Mouse (Mus musculus): ENCODE data around the gene Lrmda. TPM values are rescaled to one million over a fixed set of nuclear protein-coding genes. Genes with fewer than 3 reads are reported as not detected.

Gene Lrmda
- total and polyA plus RNA-seq, 2 experiments: 0.18 to 0.50 TPM

- no peak for DNase-seq (ENCODE audit: extremely low read depth, low read depth, low spot score)
- WGBS: 84% methylated on average over 7 of the region's 7 CpGs
Observed at GRCm38 (mm10) chr14:22089331-22089730, 69.8 kb downstream of the Lrmda start.

GRCm38 (mm10) chr14:22089866-22090470 lies 70.5 kb downstream of the Lrmda start:
- 83% methylated on average over 8 of the region's 8 CpGs for WGBS
- Histone ChIP-seq H3K9ac (ENCODE audit: low read depth, low read length) (no peak overlapping the region), H3K27ac (replicated peaks; ENCODE audit: insufficient read depth, low read depth, low read length) (no peak overlapping the region), H3K27me3 (ENCODE audit: control insufficient read depth, insufficient read depth, low read length) (no peaks in the 10 kb centered on the region), H3K4me1 (ENCODE audit: control insufficient read depth, insufficient read depth, low read length) (no peaks in the 10 kb centered on the region; the same call in 1 of the 2 replicates), H3K36me3 (ENCODE audit: control insufficient read depth, insufficient read depth, low read length) (no peaks in the 10 kb centered on the region), H3K79me2 (ENCODE audit: control insufficient read depth, insufficient read depth, low read length) (no peaks in the 10 kb centered on the region), H3K4me3 (ENCODE audit: insufficient read depth, low read depth, low read length) (no peak overlapping the region)
- no peak for DNase-seq (ENCODE audit: extremely low read depth, low read depth, low spot score)
- TF ChIP-seq CTCF (IDR thresholded peaks at IDR 0.05; ENCODE audit: low read depth, low read length) (no peak), POLR2A (IDR thresholded peaks at IDR 0.05; ENCODE audit: extremely low read depth, insufficient read depth, low read length) (no peak)

More at GRCm38 (mm10) chr14:22089331-22089730, 69.8 kb downstream of the Lrmda start:
- Histone ChIP-seq H3K27ac (replicated peaks; ENCODE audit: insufficient read depth, low read depth, low read length) (no peak overlapping the region), H3K36me3 (ENCODE audit: control insufficient read depth, insufficient read depth, low read length) (no peaks in the 10 kb centered on the region), H3K4me1 (ENCODE audit: control insufficient read depth, insufficient read depth, low read length) (no peaks in the 10 kb centered on the region; the same call in 1 of the 2 replicates), H3K9ac (ENCODE audit: low read depth, low read length) (no peak overlapping the region), H3K4me3 (ENCODE audit: insufficient read depth, low read depth, low read length) (no peak overlapping the region), H3K79me2 (ENCODE audit: control insufficient read depth, insufficient read depth, low read length) (no peaks in the 10 kb centered on the region), H3K27me3 (ENCODE audit: control insufficient read depth, insufficient read depth, low read length) (no peaks in the 10 kb centered on the region)
- TF ChIP-seq CTCF (IDR thresholded peaks at IDR 0.05; ENCODE audit: low read depth, low read length) (no peak), POLR2A (IDR thresholded peaks at IDR 0.05; ENCODE audit: extremely low read depth, insufficient read depth, low read length) (no peak)

GRCm38 (mm10) chr14:22090778-22091211 lies 71.3 kb downstream of the Lrmda start:
- TF ChIP-seq CTCF (IDR thresholded peaks at IDR 0.05; ENCODE audit: low read depth, low read length) (no peak), POLR2A (IDR thresholded peaks at IDR 0.05; ENCODE audit: extremely low read depth, insufficient read depth, low read length) (no peak)
- DNase-seq (ENCODE audit: extremely low read depth, low read depth, low spot score): peak; percentile 12
- H3K27me3 ChIP-seq (ENCODE audit: control insufficient read depth, insufficient read depth, low read length): no peaks in the 10 kb centered on the region

GRCm38 (mm10) chr14:22091306-22091705 lies 71.8 kb downstream of the Lrmda start:
- Histone ChIP-seq H3K4me1 (ENCODE audit: control insufficient read depth, insufficient read depth, low read length) (no peaks in the 10 kb centered on the region), H3K9ac (ENCODE audit: low read depth, low read length) (no peak overlapping the region), H3K4me3 (ENCODE audit: insufficient read depth, low read depth, low read length) (no peak overlapping the region), H3K36me3 (ENCODE audit: control insufficient read depth, insufficient read depth, low read length) (no peaks in the 10 kb centered on the region), H3K27ac (replicated peaks; ENCODE audit: insufficient read depth, low read depth, low read length) (no peak overlapping the region), H3K79me2 (ENCODE audit: control insufficient read depth, insufficient read depth, low read length) (no peaks in the 10 kb centered on the region), H3K27me3 (ENCODE audit: control insufficient read depth, insufficient read depth, low read length) (no peaks in the 10 kb centered on the region)
- DNase-seq (ENCODE audit: extremely low read depth, low read depth, low spot score): no peak
- TF ChIP-seq CTCF (IDR thresholded peaks at IDR 0.05; ENCODE audit: low read depth, low read length) (no peak), POLR2A (IDR thresholded peaks at IDR 0.05; ENCODE audit: extremely low read depth, insufficient read depth, low read length) (no peak)
- 97% methylated on average over 4 of the region's 4 CpGs for WGBS

More at GRCm38 (mm10) chr14:22090778-22091211, 71.3 kb downstream of the Lrmda start:
- no peaks in the 10 kb centered on the region for H3K4me1 ChIP-seq (ENCODE audit: control insufficient read depth, insufficient read depth, low read length)
- H3K36me3 ChIP-seq (ENCODE audit: control insufficient read depth, insufficient read depth, low read length): no peaks in the 10 kb centered on the region
- no peak overlapping the region for H3K4me3 ChIP-seq (ENCODE audit: insufficient read depth, low read depth, low read length)
- H3K79me2 ChIP-seq (ENCODE audit: control insufficient read depth, insufficient read depth, low read length): no peaks in the 10 kb centered on the region
- no peak overlapping the region for H3K27ac ChIP-seq (replicated peaks; ENCODE audit: insufficient read depth, low read depth, low read length)
- WGBS: 79% methylated on average over 5 of the region's 5 CpGs
- no peak overlapping the region for H3K9ac ChIP-seq (ENCODE audit: low read depth, low read length)

- H3K4me1 ChIP-seq (ENCODE audit: control insufficient read depth, insufficient read depth, low read length): no peaks in the 10 kb centered on the region
- H3K4me3 ChIP-seq (ENCODE audit: insufficient read depth, low read depth, low read length): no peak overlapping the region
- H3K27me3 ChIP-seq (ENCODE audit: control insufficient read depth, insufficient read depth, low read length): no peaks in the 10 kb centered on the region
- H3K9ac ChIP-seq (ENCODE audit: low read depth, low read length): no peak overlapping the region
- no peak for DNase-seq (ENCODE audit: extremely low read depth, low read depth, low spot score)
- TF ChIP-seq CTCF (IDR thresholded peaks at IDR 0.05; ENCODE audit: low read depth, low read length): no peak
- no peaks in the 10 kb centered on the region for H3K36me3 ChIP-seq (ENCODE audit: control insufficient read depth, insufficient read depth, low read length)
- WGBS: 81% methylated on average over 8 of the region's 8 CpGs
- H3K27ac ChIP-seq (replicated peaks; ENCODE audit: insufficient read depth, low read depth, low read length): no peak overlapping the region
- H3K79me2 ChIP-seq (ENCODE audit: control insufficient read depth, insufficient read depth, low read length): no peaks in the 10 kb centered on the region
Observed at GRCm38 (mm10) chr14:22093124-22093523, 73.6 kb downstream of the Lrmda start.

Measured in liver, adult 2 months (tissue).